Mouse (Mus musculus) lung, postnatal 0 days (tissue): Measurements from ENCODE around the gene Bhlhb9.

Experiments used
- CTCF ChIP-seq: IDR thresholded peaks from 2 replicates; pipeline ENCODE4 v1.5.1; 2016; ENCODE audit warnings: antibody characterized with exemption, mild to moderate bottlenecking
- EP300 ChIP-seq: IDR thresholded peaks from 2 replicates; pipeline ENCODE4 v1.6.1; 2016; ENCODE audit warnings: antibody characterized with exemption, mild to moderate bottlenecking, control low read depth

DNA sequence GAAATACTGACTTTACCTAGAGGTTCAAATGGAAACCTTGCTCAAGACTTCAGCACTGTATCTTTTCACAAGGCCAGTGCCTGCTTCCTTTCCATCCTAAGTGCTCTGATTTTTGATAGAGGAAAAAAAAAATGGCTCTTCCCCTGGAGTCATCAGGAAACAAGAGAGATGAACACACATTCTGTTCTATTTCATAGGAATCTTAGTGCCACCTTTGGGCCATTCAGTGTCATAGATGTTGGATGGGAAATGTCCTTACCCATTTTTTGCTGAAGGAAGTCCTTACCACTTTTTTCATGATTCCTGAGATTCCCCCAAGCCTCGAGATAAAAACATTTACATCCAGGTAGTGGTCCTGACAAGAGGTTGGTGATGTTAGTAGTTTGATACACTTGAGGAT lies 139.1 kb downstream of the Bhlhb9 start:
- no peak for TF ChIP-seq CTCF
- no peak for TF ChIP-seq EP300
